Mouse (Mus musculus) cortical plate, adult 2 months (tissue): ENCODE results near the gene Tcea3. TPM values are rescaled to one million over a fixed set of nuclear protein-coding genes. Genes with fewer than 3 reads are reported as not detected.

Experiments used
- H3K27ac ChIP-seq: fragments of 200-500 bp; 2 replicates; pipeline ENCODE4 v1.5.1; 2012; ENCODE audit warnings: low read length, control low read depth, inconsistent platforms; ENCODE audit not compliant: insufficient read depth
- H3K4me1 ChIP-seq: fragments of 200-500 bp; 2 replicates; pipeline ENCODE4 v1.6.1; 2011; ENCODE audit warnings: low read length; ENCODE audit not compliant: control insufficient read depth, insufficient read depth
- H3K4me3 ChIP-seq: fragments of 200-500 bp; 2 replicates; pipeline ENCODE4 v1.5.1; 2011; ENCODE audit warnings: mild to moderate bottlenecking, low read length, control low read depth; ENCODE audit not compliant: insufficient read depth
- CTCF ChIP-seq: fragments of 200-500 bp; IDR thresholded peaks from 2 replicates; pipeline ENCODE4 v1.5.1; 2011; ENCODE audit warnings: mild to moderate bottlenecking, control low read depth, low read length; ENCODE audit not compliant: insufficient read depth; ENCODE audit errors: extremely low read depth
- POLR2A ChIP-seq: fragments of 200-500 bp; IDR thresholded peaks from 2 replicates; pipeline ENCODE4 v1.6.1; 2011; ENCODE audit warnings: mild to moderate bottlenecking, low read length, control low read depth; ENCODE audit not compliant: insufficient read depth; ENCODE audit errors: extremely low read depth
- polyA plus RNA-seq: library from polyadenylated mRNA; depleted of rRNA; stranded (reverse); fragments of >200 nt; gene quantifications from 2 replicates; pipeline ENCODE4 v1.2.3, GENCODE M21; 2012; rRNA removed

Tcea3 gene
- 0.53 and 0.92 TPM in 2 replicates for polyA plus RNA-seq

DNA sequence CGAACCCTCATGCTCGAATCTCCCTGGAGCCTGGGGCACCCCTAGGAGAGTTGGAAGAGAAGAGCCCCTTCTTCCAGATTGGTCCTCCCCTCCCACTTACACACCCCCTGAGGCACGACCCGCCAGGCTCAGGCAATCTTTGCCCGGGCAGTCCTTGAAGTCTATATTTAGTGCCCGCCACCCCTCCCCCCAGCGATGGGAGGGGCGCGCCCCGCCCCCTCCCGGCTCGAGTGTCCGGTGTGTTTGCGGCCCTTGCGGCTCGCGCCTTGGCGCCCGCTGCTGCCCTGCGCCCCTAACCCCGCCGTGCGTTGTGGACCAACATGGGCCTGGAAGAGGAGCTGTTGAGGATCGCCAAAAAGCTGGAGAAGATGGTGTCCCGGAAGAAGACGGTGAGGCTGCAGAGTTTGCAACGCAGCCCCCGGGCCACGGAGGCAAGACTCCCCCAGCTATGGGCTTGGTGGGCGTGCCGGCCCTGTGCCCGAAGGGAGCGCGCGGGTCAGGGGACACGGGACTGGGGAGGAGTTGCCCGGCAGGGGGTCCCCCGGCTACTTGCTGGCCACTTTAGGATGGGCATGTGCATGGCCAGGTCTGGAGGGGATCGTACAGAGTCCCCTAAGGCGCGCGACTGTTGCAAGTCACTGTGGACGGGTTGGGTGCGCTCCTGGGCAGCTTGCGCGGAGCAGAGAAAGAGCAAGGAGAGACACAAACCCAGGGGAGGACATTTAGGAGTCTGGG lies at the start of gene Tcea3:
TSS of gene Tcea3 (plus strand) at position 1 of the 735 bp plus-strand sequence.
- H3K27ac ChIP-seq = no peak within 1 kb of the TSS
- peak within 1 kb of the TSS; percentile 14; the same call in 1 of the 2 replicates for H3K4me3 ChIP-seq
- H3K4me1 ChIP-seq = no peaks in the 10 kb centered on the region
- TF ChIP-seq CTCF = no peak
- no peak for TF ChIP-seq POLR2A

GRCm38 (mm10) chr4:136198846-136199245 lies 48.7 kb upstream of the Tcea3 start:
- Histone ChIP-seq H3K4me1 (no peaks in the 10 kb centered on the region), H3K27ac (no peak overlapping the region), H3K4me3 (no peak overlapping the region)
- TF ChIP-seq CTCF (no peak), POLR2A (no peak)

- H3K4me1 ChIP-seq = no peaks in the 10 kb centered on the region
- H3K4me3 ChIP-seq = no peak overlapping the region
- TF ChIP-seq POLR2A = no peak
- peak; percentile 86 for TF ChIP-seq CTCF
- no peak overlapping the region for H3K27ac ChIP-seq
Measured at GRCm38 (mm10) chr4:136199562-136200292, 47.8 kb upstream of the Tcea3 start.

DNA sequence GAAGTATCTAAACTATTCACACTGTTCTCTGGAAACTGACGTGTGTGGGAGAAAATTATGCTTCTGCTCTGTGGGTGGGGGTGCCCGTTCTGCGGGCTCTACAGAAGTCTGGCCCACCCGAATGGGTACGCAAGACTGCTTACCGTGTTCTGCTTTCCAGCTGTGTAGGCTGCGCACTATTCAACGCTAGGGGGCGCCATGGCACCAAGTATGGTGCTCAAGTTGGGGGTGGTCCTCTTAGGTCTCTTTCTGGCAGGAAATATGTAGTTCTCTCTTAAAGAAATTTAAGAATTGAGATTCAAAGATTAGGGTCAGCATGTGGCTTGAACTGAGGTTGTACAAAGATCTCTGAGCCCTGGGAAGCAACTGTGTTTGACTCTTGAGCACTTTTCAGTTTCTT lies 45.0 kb upstream of the Tcea3 start:
- Histone ChIP-seq H3K4me1 (no peaks in the 10 kb centered on the region), H3K4me3 (no peak overlapping the region), H3K27ac (no peak overlapping the region)
- TF ChIP-seq CTCF = peak; percentile 77
- no peak for TF ChIP-seq POLR2A

GRCm38 (mm10) chr4:136204775-136205174 lies 42.8 kb upstream of the Tcea3 start:
- TF ChIP-seq POLR2A (no peak), CTCF (no peak)
- H3K4me1 ChIP-seq = no peaks in the 10 kb centered on the region
- H3K27ac ChIP-seq = no peak overlapping the region
- H3K4me3 ChIP-seq = no peak overlapping the region

GRCm38 (mm10) chr4:136206033-136206893 lies 41.3 kb upstream of the Tcea3 start, which contains the start of gene Asap3:
Gene Asap3 (plus strand): TSS chr4:136206365.
- peak within 1 kb of the TSS; percentile 69 for H3K4me3 ChIP-seq
- H3K27ac ChIP-seq = no peak within 1 kb of the TSS
- no peaks in the 10 kb centered on the region for H3K4me1 ChIP-seq
- TF ChIP-seq CTCF (no peak), POLR2A (0 out of 2 replicates have a peak, but pooled peaks have one; percentile 51)

DNA sequence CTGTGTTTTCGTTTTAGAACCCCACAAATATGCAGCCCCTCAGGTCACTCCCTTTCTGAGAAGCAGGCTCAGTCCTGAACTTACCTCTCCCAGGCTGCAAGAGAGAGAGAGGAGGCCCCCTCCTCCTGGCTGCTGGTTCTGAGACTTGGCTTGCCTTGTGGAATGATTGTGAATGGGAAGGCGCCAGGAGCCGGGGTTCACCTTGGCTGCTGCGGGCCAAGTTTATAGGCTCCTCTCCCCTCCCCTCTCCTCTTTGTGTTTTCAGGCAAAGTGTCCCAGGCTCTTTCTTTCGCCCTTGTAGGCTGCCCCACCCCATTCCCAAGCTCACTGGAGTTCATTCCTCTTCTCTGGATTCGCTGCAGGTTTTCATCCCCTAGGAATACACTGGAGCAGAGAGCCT lies 40.6 kb upstream of the Tcea3 start:
- no peak for TF ChIP-seq CTCF
- no peak for TF ChIP-seq POLR2A
- H3K27ac ChIP-seq = no peak overlapping the region
- H3K4me1 ChIP-seq = no peaks in the 10 kb centered on the region
- peak overlapping the region; percentile 69 for H3K4me3 ChIP-seq

DNA sequence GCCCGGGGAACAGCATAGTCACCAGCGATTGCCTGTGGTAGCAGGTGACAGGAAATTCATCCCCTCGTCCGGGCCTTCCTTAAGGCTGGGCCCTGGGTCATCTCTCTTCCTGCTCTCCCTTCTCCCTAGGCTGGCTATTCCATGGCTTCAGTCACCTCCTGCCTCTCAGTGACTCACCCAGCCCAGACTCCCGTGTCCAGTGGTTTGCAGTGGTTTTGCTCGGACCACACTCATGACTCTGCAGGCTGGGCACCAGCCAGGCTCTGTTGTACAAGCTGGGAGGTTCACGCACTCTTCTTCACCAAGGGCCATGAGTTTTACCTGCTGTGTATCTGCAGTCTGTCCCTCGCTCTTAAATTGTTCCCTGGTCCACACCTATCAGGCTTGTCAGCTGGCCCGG lies 36.6 kb upstream of the Tcea3 start:
- TF ChIP-seq POLR2A (no peak), CTCF (no peak)
- H3K27ac ChIP-seq = no peak overlapping the region
- H3K4me1 ChIP-seq = no peaks in the 10 kb centered on the region
- H3K4me3 ChIP-seq = no peak overlapping the region

- Histone ChIP-seq H3K4me3 (no peak overlapping the region), H3K4me1 (no peaks in the 10 kb centered on the region)
Measured at GRCm38 (mm10) chr4:136213629-136214028, 33.9 kb upstream of the Tcea3 start.

More at GRCm38 (mm10) chr4:136213629-136214028, 33.9 kb upstream of the Tcea3 start:
- TF ChIP-seq CTCF (no peak), POLR2A (no peak)
- no peak overlapping the region for H3K27ac ChIP-seq
